Mouse (Mus musculus) heart, embryonic 13.5 days (tissue): ENCODE measurements at regions not wholly inside any gene's neighbourhood (a gene's known extent, or its start where the extent isn't known, plus 50 kb on each side); places are given as distances from the start of the nearest gene placed in this dataset.
A peak's percentile ranks its signal among the peaks of the same experiment; 100 is the strongest.

Source experiments
- ATAC-seq: fragments of 200-750 bp; cut with Nextera tagmentation; 2 replicates; pipeline ENCODE4 v1.8.0; 2017; ENCODE audit warnings: moderate TSS enrichment; ENCODE audit not compliant: insufficient number of reproducible peaks, low FRiP score, low TSS enrichment; ENCODE audit errors: extremely low read depth
- H3K27ac ChIP-seq: fragments of 300-500 bp; sonication (generic); replicated peaks from 2 replicates; pipeline ENCODE4 v1.5.1; 2015; ENCODE audit warnings: moderate library complexity, mild to moderate bottlenecking, inconsistent platforms
- H3K27me3 ChIP-seq: fragments of 300-500 bp; sonication (generic); replicated peaks from 2 replicates; pipeline ENCODE4 v1.6.1; 2015; ENCODE audit warnings: mild to moderate bottlenecking, inconsistent platforms
- H3K36me3 ChIP-seq: fragments of 300-500 bp; sonication (generic); 2 replicates; pipeline ENCODE4 v1.6.1; 2015; ENCODE audit warnings: mild to moderate bottlenecking, inconsistent platforms
- H3K4me1 ChIP-seq: fragments of 300-500 bp; sonication (generic); 2 replicates; pipeline ENCODE4 v1.6.1; 2015; ENCODE audit warnings: inconsistent platforms
- H3K4me2 ChIP-seq: fragments of 300-500 bp; sonication (generic); 2 replicates; pipeline ENCODE4 v1.6.1; 2015; ENCODE audit warnings: inconsistent platforms, mild to moderate bottlenecking, moderate library complexity
- H3K4me3 ChIP-seq: fragments of 300-500 bp; sonication (generic); 2 replicates; pipeline ENCODE4 v1.5.1; 2015; ENCODE audit warnings: moderate library complexity, mild to moderate bottlenecking, inconsistent platforms
- H3K9ac ChIP-seq: fragments of 300-500 bp; sonication (generic); 2 replicates; pipeline ENCODE4 v1.6.1; 2015; ENCODE audit warnings: inconsistent platforms, mild to moderate bottlenecking, moderate library complexity
- H3K9me3 ChIP-seq: fragments of 300-500 bp; sonication (generic); 2 replicates; pipeline ENCODE4 v1.6.1; 2016; ENCODE audit warnings: inconsistent platforms
- WGBS: fragments of 180-500 bp; shearing (Covaris S2); methylation state at CpG from one replicate; pipeline ENCODE4 v1.1.7; 2015; ENCODE audit warnings: mixed read lengths; 5-methylcytosine and 5-hydroxymethylcytosine counted together

DNA sequence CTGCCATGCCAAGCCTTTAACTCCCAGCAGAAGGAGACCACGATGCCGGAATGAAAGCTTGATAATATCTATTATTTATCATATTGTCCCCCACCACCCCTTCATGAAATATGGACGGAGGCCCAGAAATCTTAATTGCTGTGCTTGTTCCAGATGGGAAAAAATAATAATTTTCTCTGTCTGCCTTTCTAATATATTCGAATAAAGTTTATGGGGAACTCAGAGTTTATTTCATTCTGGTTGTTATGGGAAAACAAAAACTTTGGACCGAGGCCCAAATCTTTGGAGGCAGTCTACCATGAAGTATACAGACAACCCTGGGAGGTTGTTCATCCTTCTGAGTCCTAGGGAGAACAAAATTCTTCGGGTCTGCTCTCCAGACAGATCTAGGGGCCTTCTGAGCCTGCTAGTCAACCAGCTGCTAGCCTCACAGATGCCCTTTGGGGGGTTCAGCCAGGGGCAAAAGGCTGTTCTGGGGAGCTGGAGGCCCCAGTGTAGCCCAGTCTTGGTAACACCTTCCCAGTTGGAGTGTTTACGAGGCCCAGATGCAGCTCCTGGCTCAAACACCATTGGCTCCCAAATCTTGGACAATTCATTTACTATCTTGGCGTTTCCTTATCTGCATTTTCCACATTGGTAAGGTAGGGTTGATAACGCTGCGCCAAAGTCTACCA, 106.3 kb upstream of the Stx18 start:
- H3K9me3 ChIP-seq = no peaks in the 10 kb centered on the region
- H3K4me1 ChIP-seq = peaks cover 7% of the 10 kb centered on the region
- 64% methylated on average over 10 of the region's 10 CpGs for WGBS
- no peak overlapping the region for H3K4me3 ChIP-seq
- no peaks in the 10 kb centered on the region for H3K27me3 ChIP-seq
- no peak overlapping the region for H3K4me2 ChIP-seq
- ATAC-seq = no peak
- H3K36me3 ChIP-seq = no peaks in the 10 kb centered on the region
- H3K27ac ChIP-seq = no peak overlapping the region
- H3K9ac ChIP-seq = no peak overlapping the region

DNA sequence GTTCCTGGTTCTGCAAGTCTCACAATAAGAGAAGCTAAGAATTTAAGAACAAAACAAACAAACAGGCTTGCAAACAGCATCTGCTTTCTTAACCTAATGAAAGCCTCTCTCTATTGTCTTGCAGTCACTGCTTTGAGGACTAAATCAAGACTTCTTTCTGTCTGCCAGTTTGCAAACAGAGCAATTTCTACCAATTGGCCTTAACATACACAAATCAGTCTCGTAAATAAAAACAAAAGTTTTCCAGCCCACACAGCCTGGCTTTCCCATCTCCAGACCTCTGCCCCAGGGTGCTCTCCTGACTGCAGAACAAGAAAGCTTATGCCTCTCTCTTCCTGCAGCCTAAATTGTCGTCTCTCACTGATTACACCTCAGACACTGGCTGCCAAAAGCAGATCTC, 96.1 kb upstream of the Msx1 start:
- H3K36me3 ChIP-seq = no peaks in the 10 kb centered on the region
- H3K27ac ChIP-seq = no peak overlapping the region
- H3K27me3 ChIP-seq = peaks cover 51% of the 10 kb centered on the region
- no peak for ATAC-seq
- H3K9me3 ChIP-seq = no peaks in the 10 kb centered on the region
- no peak overlapping the region for H3K4me2 ChIP-seq
- no peak overlapping the region for H3K4me3 ChIP-seq
- no peak overlapping the region for H3K9ac ChIP-seq
- peaks cover 8% of the 10 kb centered on the region; the same call in 1 of the 2 replicates for H3K4me1 ChIP-seq
- 22% methylated on average over 2 of the region's 2 CpGs for WGBS

DNA sequence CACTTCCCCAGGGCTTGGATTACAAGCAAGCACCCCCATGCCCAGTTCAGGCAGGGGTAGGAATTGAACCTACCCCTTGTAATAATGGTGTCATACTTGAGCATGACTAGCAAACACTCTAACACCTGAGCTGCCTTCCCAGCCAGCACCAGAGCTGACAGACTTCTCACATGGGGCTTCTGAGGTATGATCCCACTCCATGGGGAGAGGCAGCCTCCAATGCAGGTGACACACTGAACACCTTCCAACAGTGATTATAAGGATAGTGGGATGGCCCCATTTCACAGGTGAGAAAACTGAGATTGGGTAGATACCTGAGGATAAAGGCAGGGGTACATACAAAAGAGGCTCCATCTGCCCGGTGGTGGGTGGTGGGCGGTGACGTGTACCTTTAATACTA, 94.7 kb upstream of the Msx1 start:
- Histone ChIP-seq H3K27me3 (peaks cover 54% of the 10 kb centered on the region), H3K4me3 (no peak overlapping the region), H3K9ac (no peak overlapping the region), H3K4me2 (no peak overlapping the region), H3K9me3 (no peaks in the 10 kb centered on the region), H3K27ac (no peak overlapping the region), H3K4me1 (peaks cover 8% of the 10 kb centered on the region; the same call in 1 of the 2 replicates), H3K36me3 (no peaks in the 10 kb centered on the region)
- WGBS = 75% methylated on average over 3 of the region's 3 CpGs
- ATAC-seq = no peak

DNA sequence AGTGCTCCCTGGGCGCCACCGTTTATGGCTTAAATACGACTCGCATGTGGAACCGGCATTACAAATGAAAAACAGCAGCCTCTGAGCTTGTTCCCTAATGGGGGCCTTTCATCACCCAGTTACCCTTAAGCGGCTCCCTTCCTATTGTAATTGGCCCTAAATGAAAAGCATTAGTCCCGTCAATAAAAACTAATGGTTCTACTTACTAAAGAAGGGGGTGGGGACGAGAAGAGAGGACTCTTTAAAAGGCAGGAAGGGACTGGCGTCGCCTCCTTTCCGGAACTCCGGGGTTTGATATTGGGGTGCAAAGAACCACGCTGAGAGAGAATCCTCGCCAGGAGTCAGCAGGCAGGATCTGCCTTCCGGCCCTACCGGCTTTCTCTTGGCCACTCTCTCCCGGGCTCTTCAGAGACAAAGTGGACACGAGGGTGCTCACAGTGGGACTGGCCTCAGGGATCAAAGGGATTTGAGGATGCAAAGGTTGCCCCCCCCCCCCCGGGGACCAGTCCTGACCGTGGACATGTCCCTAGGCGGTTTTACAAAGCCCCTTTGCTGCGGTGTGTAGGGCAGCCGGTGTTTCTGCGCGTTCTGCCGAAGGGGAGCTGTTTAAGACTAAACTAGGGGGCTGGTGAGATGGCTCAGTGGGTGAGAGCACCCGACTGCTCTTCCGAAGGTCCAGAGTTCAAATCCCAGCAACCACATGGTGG, 93.8 kb upstream of the Msx1 start:
- Histone ChIP-seq H3K4me3 (peak overlapping the region; percentile 31), H3K4me1 (peaks cover 8% of the 10 kb centered on the region; the same call in 1 of the 2 replicates), H3K36me3 (no peaks in the 10 kb centered on the region), H3K9me3 (no peaks in the 10 kb centered on the region), H3K4me2 (peak overlapping the region; percentile 58), H3K27ac (no peak overlapping the region), H3K27me3 (peaks cover 54% of the 10 kb centered on the region), H3K9ac (no peak overlapping the region)
- 4% methylated on average over 28 of the region's 28 CpGs for WGBS
- ATAC-seq = no peak

DNA sequence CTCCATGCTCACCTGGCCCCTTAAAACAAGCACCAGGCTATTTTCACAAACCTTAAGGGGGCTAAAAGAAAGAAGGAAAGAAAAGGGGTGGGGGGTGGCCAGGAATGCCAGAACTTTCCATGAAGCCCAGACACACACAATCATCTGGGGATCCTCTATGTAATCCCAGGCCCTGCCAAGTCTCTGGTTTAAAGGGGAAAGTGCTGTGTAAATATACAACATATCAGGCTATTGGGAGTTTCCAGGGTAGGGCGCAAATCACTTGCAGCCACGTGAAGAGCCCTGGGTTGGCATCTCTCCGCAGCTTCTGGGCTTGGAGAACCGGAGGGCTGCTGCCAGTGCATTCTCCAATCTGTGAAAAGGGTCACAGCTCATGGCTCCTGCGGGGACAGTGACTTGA, 92.8 kb upstream of the Msx1 start:
- H3K9me3 ChIP-seq = no peaks in the 10 kb centered on the region
- H3K36me3 ChIP-seq = no peaks in the 10 kb centered on the region
- no peak overlapping the region for H3K9ac ChIP-seq
- no peak overlapping the region for H3K4me2 ChIP-seq
- WGBS = 21% methylated on average over 5 of the region's 5 CpGs
- no peak for ATAC-seq
- H3K4me1 ChIP-seq = peaks cover 8% of the 10 kb centered on the region; the same call in 1 of the 2 replicates
- H3K4me3 ChIP-seq = no peak overlapping the region
- H3K27me3 ChIP-seq = peaks cover 54% of the 10 kb centered on the region
- no peak overlapping the region for H3K27ac ChIP-seq

DNA sequence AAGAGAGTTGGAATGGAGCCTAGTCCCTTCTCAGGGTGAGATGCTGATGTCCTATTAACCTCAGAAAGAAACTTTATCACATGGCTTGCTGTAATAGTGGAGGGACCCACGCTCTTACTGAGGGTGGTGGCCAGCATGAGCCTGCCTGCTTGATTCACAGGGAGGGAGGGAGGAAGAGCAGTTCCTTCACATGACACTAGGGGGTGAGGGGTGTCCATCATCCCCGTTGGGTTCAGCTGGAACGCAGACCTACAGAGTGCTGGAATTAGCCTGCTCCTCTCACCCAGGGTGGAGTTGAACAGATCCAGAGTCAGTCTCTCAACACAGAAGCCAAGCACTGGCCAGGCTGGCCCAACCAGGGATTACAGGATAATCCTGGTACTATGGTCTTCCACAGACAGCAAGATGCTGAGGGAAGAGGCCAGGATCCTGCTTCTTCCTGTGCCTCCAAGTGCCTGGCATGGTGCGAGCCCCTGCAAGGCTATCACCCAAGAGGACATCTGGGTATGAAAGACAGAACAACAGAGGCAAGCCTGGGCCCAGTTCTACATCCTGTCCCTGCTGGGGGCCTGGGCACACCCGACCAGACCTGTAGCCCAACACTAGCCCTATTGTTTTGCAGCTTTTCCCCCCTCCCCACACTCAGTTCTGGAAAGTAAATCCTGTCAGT, 80.4 kb upstream of the Msx1 start:
- H3K9ac ChIP-seq = no peak overlapping the region
- no peaks in the 10 kb centered on the region for H3K36me3 ChIP-seq
- peaks cover 71% of the 10 kb centered on the region for H3K27me3 ChIP-seq
- H3K4me2 ChIP-seq = no peak overlapping the region
- 0 out of 2 replicates have a peak, but pooled peaks cover 2% of the 10 kb centered on the region for H3K9me3 ChIP-seq
- H3K4me3 ChIP-seq = no peak overlapping the region
- 35% methylated on average over 5 of the region's 5 CpGs for WGBS
- no peak overlapping the region for H3K27ac ChIP-seq
- peaks cover 8% of the 10 kb centered on the region for H3K4me1 ChIP-seq
- no peak for ATAC-seq

DNA sequence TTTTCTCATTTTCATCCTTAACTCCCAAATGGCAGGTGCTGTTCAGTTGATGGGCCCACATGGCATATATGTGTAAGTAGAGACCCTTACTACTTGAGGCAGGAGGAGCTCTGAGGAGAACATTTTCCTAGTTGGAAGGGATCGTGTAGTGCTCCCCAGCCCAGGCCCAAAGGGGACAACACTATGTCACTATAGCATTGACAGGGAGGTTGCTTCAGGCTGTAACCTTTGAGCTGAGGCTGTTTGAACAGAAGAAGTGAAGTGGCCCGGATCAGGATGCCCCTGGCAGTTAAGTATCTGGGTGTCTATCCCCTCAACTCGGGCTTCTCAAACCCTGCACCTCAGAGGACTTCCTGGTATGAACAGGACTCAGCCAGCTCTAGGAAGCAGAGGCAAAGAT, 79.5 kb upstream of the Msx1 start:
- Histone ChIP-seq H3K9me3 (0 out of 2 replicates have a peak, but pooled peaks cover 2% of the 10 kb centered on the region), H3K27me3 (peaks cover 80% of the 10 kb centered on the region), H3K36me3 (no peaks in the 10 kb centered on the region), H3K4me3 (no peak overlapping the region), H3K4me1 (peaks cover 8% of the 10 kb centered on the region), H3K4me2 (no peak overlapping the region), H3K9ac (no peak overlapping the region), H3K27ac (no peak overlapping the region)
- WGBS = 65% methylated on average over 3 of the region's 3 CpGs
- no peak for ATAC-seq

DNA sequence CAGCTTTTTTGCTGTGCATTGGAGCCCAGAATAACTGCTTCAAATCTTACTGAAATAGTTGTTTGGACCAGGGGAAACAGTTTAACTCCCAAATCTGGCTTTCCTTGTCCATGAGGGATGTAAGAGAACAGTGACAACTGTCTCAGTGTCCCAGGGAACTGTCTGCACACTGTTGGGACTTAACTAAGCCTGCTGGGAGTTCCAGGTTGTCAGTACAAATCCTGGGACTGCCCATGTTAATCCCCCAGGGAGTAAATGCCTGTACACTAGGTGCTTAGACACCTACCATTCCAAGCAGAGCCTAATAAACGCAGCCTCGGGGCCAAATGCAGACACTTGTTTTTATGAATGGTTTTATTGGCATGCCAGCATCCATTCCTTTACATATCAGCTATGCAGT, 78.4 kb upstream of the Msx1 start:
- H3K4me1 ChIP-seq = peaks cover 8% of the 10 kb centered on the region
- 83% methylated on average over 2 of the region's 2 CpGs for WGBS
- H3K4me2 ChIP-seq = no peak overlapping the region
- peaks cover 90% of the 10 kb centered on the region for H3K27me3 ChIP-seq
- no peaks in the 10 kb centered on the region for H3K36me3 ChIP-seq
- 0 out of 2 replicates have a peak, but pooled peaks cover 2% of the 10 kb centered on the region for H3K9me3 ChIP-seq
- H3K4me3 ChIP-seq = no peak overlapping the region
- ATAC-seq = no peak
- no peak overlapping the region for H3K27ac ChIP-seq
- H3K9ac ChIP-seq = no peak overlapping the region

DNA sequence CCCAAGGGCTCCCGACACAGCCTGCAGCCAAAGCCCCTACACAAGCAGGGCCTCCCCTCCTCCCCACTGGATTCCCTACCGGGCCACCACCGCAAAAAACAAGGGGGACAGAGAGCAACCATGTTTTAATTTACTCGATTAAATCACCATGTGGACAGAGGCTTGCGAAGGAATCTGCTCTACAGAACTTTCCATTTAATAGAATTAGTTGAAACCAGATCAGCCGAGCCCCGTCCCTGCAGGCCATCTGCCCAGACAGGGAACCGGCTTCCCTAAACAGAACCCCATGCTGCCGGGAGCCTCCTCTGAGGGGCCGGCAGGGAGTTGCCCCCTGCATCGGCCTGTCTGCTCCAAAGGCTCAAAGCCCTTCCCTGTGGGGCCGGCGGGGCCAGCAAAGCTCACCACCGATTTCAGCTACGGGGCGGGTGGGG, 77.5 kb upstream of the Msx1 start:
- H3K27ac ChIP-seq = no peak overlapping the region
- H3K9me3 ChIP-seq = no peaks in the 10 kb centered on the region
- H3K4me1 ChIP-seq = peaks cover 8% of the 10 kb centered on the region
- H3K36me3 ChIP-seq = no peaks in the 10 kb centered on the region
- ATAC-seq = no peak
- H3K4me3 ChIP-seq = peak overlapping the region; percentile 31
- H3K9ac ChIP-seq = peak overlapping the region; percentile 63
- peaks cover 95% of the 10 kb centered on the region for H3K27me3 ChIP-seq
- H3K4me2 ChIP-seq = peak overlapping the region; percentile 62
- WGBS = 2% methylated on average over 16 of the region's 16 CpGs

DNA sequence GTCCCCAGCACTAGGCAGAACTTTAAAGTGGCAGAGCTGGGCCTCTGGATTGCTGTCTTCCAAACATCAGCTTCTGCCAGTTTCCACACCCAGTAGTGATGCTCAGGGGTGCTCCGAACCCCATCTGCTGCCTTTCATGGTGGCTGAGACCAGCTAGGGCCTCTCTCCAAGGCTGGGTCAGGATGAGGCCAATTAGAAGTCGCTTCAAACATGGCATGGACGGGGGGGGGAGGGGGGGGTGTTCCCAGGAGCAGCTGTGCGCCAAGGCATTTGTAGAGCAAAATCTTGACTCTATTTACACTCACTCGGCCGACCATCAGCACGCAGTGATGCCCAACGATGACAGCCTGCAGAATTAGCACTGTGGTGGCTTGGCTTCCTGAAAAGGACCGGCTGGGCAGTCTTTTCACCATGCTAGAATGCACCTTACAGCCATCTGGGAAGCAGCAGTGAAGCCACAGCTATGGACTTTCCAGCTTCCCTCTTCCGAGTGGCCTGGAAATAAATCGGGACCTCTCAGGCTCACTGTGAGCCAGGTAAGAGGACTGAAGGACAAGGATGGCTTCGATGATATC, 73.7 kb upstream of the Msx1 start:
- Histone ChIP-seq H3K4me3 (no peak overlapping the region), H3K36me3 (no peaks in the 10 kb centered on the region), H3K9ac (no peak overlapping the region), H3K4me1 (peaks cover 32% of the 10 kb centered on the region), H3K27me3 (peaks cover 93% of the 10 kb centered on the region), H3K9me3 (no peaks in the 10 kb centered on the region), H3K4me2 (no peak overlapping the region), H3K27ac (no peak overlapping the region)
- no peak for ATAC-seq
- WGBS = 71% methylated on average over 12 of the region's 12 CpGs

DNA sequence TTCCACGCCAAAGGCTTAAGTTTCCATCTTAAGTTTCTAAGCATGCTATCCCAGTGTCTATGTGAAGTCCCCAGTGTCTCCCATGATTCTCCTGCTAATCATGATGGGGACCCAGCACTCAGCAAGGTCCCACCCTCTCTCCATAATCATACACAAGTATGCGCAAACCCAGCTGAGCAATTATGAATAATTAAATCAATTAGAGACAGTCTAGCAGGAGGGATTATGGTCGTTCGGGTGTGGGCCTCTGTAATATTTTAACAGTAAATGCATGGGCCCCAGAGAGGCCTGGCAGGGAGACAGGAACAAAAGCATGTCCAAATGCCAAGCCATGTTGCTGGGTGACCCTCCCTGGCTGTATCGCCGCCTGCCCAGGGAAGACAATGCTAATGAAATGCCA, 73.1 kb upstream of the Msx1 start:
- no peak overlapping the region for H3K4me3 ChIP-seq
- 80% methylated on average over 6 of the region's 6 CpGs for WGBS
- H3K4me1 ChIP-seq = peaks cover 35% of the 10 kb centered on the region
- no peak overlapping the region for H3K4me2 ChIP-seq
- H3K27ac ChIP-seq = no peak overlapping the region
- peaks cover 93% of the 10 kb centered on the region for H3K27me3 ChIP-seq
- H3K9ac ChIP-seq = no peak overlapping the region
- ATAC-seq = no peak
- no peaks in the 10 kb centered on the region for H3K9me3 ChIP-seq
- no peaks in the 10 kb centered on the region for H3K36me3 ChIP-seq
